ENCODE assay signal across 15 mouse cellular contexts in the genomic region with DNA sequence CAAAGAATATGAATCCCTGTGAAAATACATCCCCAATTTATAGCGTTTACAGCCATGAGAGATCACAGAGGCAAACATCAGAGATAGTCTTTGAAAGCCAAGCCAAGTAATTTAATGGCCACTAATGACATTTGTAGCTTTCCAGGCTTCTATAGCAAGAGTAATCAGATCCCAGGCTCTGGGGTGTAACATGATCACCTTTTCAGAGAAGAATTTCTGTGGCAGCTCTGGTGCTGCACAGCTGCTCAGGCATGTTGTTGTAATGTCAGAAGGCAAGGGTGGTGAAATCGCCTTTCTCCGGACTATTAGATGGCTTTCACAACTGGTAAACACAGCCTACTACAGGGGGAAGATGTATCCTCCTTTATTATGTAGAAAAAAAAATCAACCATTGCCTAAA.
DNase-seq lines count a peak whose midpoint lies in the region; ATAC-seq and TF ChIP-seq lines count a peak whose summit lies in the region.
"Had no signal": no experiment of that assay in that cellular context is flagged by ENCODE, and none has a peak within 500 bp of the region (broad histone marks: within the 10 kb centered on the region; RNA-seq: fewer than 3 reads in every experiment).

No protein-coding gene starts in this region.

- H3K9me3 ChIP-seq in hindbrain, embryonic 11.5 days (ENCODE audit: control insufficient read depth, low read length) = no peaks in the 10 kb centered on the region
- H3K9me3 ChIP-seq in hindbrain, postnatal 0 days (ENCODE audit: low read length) = no peaks in the 10 kb centered on the region
- no peaks in the 10 kb centered on the region for H3K9me3 ChIP-seq in embryonic facial prominence, embryonic 11.5 days (replicated peaks; ENCODE audit: control insufficient read depth, low read length)
- H3K9me3 ChIP-seq in limb, embryonic 13.5 days = no peaks in the 10 kb centered on the region
- H3K9me3 ChIP-seq: heart, embryonic 10.5 days; hindbrain, embryonic 12.5 days had no signal

- no peak for TF ChIP-seq CTCF in hindbrain, postnatal 0 days (IDR thresholded peaks at IDR 0.05; ENCODE audit: low read depth)
- TF ChIP-seq CTCF in C2C12 (IDR thresholded peaks at IDR 0.05; ENCODE audit: control insufficient read depth, insufficient read depth, insufficient read length) = no peak
- no peak for TF ChIP-seq CTCF in lung, adult 2 months (IDR thresholded peaks at IDR 0.05; ENCODE audit: insufficient read depth, low read length)

- H3K4me1 ChIP-seq in hindbrain, embryonic 11.5 days (replicated peaks; ENCODE audit: control insufficient read depth, insufficient read depth, low read length) = no peaks in the 10 kb centered on the region
- H3K4me1 ChIP-seq in hindbrain, postnatal 0 days (ENCODE audit: insufficient read depth, low read length) = no peaks in the 10 kb centered on the region
- H3K4me1 ChIP-seq in embryonic facial prominence, embryonic 11.5 days (ENCODE audit: control insufficient read depth, insufficient read depth, low read length) = no peaks in the 10 kb centered on the region; the same call in 1 of the 2 replicates
- peaks cover 24% of the 10 kb centered on the region for H3K4me1 ChIP-seq in limb, embryonic 13.5 days
- no peaks in the 10 kb centered on the region for H3K4me1 ChIP-seq in lung, adult 2 months (ENCODE audit: control insufficient read depth, insufficient read depth, low read length)
- H3K4me1 ChIP-seq: hindbrain, embryonic 12.5 days had no signal

- no peak overlapping the region for H3K4me2 ChIP-seq in hindbrain, embryonic 11.5 days (replicated peaks; ENCODE audit: low read depth, low read length)
- H3K4me2 ChIP-seq in hindbrain, postnatal 0 days (ENCODE audit: low read depth, low read length) = no peak overlapping the region
- no peak overlapping the region for H3K4me2 ChIP-seq in embryonic facial prominence, embryonic 11.5 days (ENCODE audit: low read depth, low read length)
- H3K4me2 ChIP-seq in limb, embryonic 13.5 days (replicated peaks) = no peak overlapping the region
- H3K4me2 ChIP-seq: hindbrain, embryonic 12.5 days; liver, embryonic 11.5 days had no signal

- TF ChIP-seq POLR2A in lung, adult 2 months (IDR thresholded peaks at IDR 0.05; ENCODE audit: borderline replicate concordance, extremely low read depth, low read depth, low read length) = no peak

- ATAC-seq in hindbrain, embryonic 11.5 days (ENCODE audit: low FRiP score) = no peak
- ATAC-seq in hindbrain, postnatal 0 days = no peak
- ATAC-seq in embryonic facial prominence, embryonic 11.5 days (replicated peaks; ENCODE audit: insufficient number of reproducible peaks, low FRiP score, low TSS enrichment, low read depth) = peak; percentile 76; the same call in 1 of the 2 replicates
- ATAC-seq in limb, embryonic 13.5 days (ENCODE audit: low FRiP score, low read depth) = peak; percentile 87
- ATAC-seq in erythroblast, adult 5-6 weeks (replicated peaks; ENCODE audit: low FRiP score, poor library complexity, severe bottlenecking) = no peak
- ATAC-seq: CD4-positive, CD25-positive, alpha-beta regulatory T cell, adult 4 months had no signal

- no peak overlapping the region for H3ac ChIP-seq in C2C12 (ENCODE audit: control insufficient read depth, insufficient read length, low read depth)

- peak; percentile 15 for DNase-seq in hindbrain, embryonic 11.5 days (ENCODE audit: low spot score)
- DNase-seq in hindbrain, postnatal 0 days (ENCODE audit: low spot score) = no peak
- DNase-seq in embryonic facial prominence, embryonic 11.5 days (ENCODE audit: low spot score) = peak; percentile 72
- no peak for DNase-seq in lung, adult 2 months
- no peak for DNase-seq in thymus, postnatal 36 days
- DNase-seq: adrenal gland, adult 2 months; cerebellum, postnatal 14 days; kidney, postnatal 14 days had no signal

- H3K79me3 ChIP-seq in C2C12 (ENCODE audit: low read depth) = no peaks in the 10 kb centered on the region

- no peak overlapping the region for H3K27ac ChIP-seq in hindbrain, embryonic 11.5 days (ENCODE audit: low read depth, low read length)
- no peak overlapping the region for H3K27ac ChIP-seq in hindbrain, postnatal 0 days
- H3K27ac ChIP-seq in embryonic facial prominence, embryonic 11.5 days (replicated peaks; ENCODE audit: low read depth, low read length) = no peak overlapping the region
- peak overlapping the region; percentile 63; the same call in 1 of the 2 replicates for H3K27ac ChIP-seq in limb, embryonic 13.5 days
- H3K27ac ChIP-seq: heart, embryonic 10.5 days had no signal

- no peaks in the 10 kb centered on the region for H3K36me3 ChIP-seq in hindbrain, embryonic 11.5 days (ENCODE audit: control insufficient read depth, insufficient read depth, low read length)
- H3K36me3 ChIP-seq in hindbrain, postnatal 0 days (ENCODE audit: insufficient read depth, low read length) = no peaks in the 10 kb centered on the region
- no peaks in the 10 kb centered on the region for H3K36me3 ChIP-seq in C2C12 (ENCODE audit: control insufficient read depth, insufficient read depth)
- no peaks in the 10 kb centered on the region for H3K36me3 ChIP-seq in embryonic facial prominence, embryonic 11.5 days (replicated peaks; ENCODE audit: control insufficient read depth, insufficient read depth, low read depth, low read length)
- peaks cover 3% of the 10 kb centered on the region; the same call in 1 of the 2 replicates for H3K36me3 ChIP-seq in limb, embryonic 13.5 days
- H3K36me3 ChIP-seq: heart, embryonic 10.5 days had no signal

- 66% methylated on average over 3 of the region's 3 CpGs for WGBS in hindbrain, embryonic 11.5 days
- 81% methylated on average over 3 of the region's 3 CpGs for WGBS in hindbrain, postnatal 0 days
- WGBS in embryonic facial prominence, embryonic 11.5 days = 12% methylated on average over 3 of the region's 3 CpGs
- WGBS in limb, embryonic 13.5 days = 10% methylated on average over 3 of the region's 3 CpGs
- WGBS in lung, adult 2 months = 64% methylated on average over 3 of the region's 3 CpGs

- no peak overlapping the region for H3K9ac ChIP-seq in hindbrain, embryonic 11.5 days (ENCODE audit: low read depth, low read length)
- no peak overlapping the region for H3K9ac ChIP-seq in hindbrain, postnatal 0 days (replicated peaks; ENCODE audit: low read length)
- no peak overlapping the region for H3K9ac ChIP-seq in embryonic facial prominence, embryonic 11.5 days (replicated peaks; ENCODE audit: low read length)
- no peak overlapping the region for H3K9ac ChIP-seq in limb, embryonic 13.5 days
- H3K9ac ChIP-seq: hindbrain, embryonic 12.5 days had no signal

- no peak overlapping the region for H3K4me3 ChIP-seq in hindbrain, embryonic 11.5 days (ENCODE audit: low read depth, low read length)
- H3K4me3 ChIP-seq in hindbrain, postnatal 0 days (ENCODE audit: low read length) = no peak overlapping the region
- H3K4me3 ChIP-seq in C2C12 (ENCODE audit: insufficient read depth, poor library complexity, severe bottlenecking) = no peak overlapping the region
- no peak overlapping the region for H3K4me3 ChIP-seq in embryonic facial prominence, embryonic 11.5 days (ENCODE audit: low read depth, low read length)
- no peak overlapping the region for H3K4me3 ChIP-seq in limb, embryonic 13.5 days
- H3K4me3 ChIP-seq in lung, adult 2 months (replicated peaks; ENCODE audit: extremely low read depth, low read depth, low read length) = no peak overlapping the region
- H3K4me3 ChIP-seq: heart, embryonic 10.5 days; hindbrain, embryonic 12.5 days had no signal

- H3K79me2 ChIP-seq in C2C12 (ENCODE audit: control insufficient read depth, insufficient read depth) = no peaks in the 10 kb centered on the region

- no peaks in the 10 kb centered on the region for H3K27me3 ChIP-seq in hindbrain, embryonic 11.5 days (ENCODE audit: control insufficient read depth, insufficient read depth, low read length)
- no peaks in the 10 kb centered on the region for H3K27me3 ChIP-seq in hindbrain, postnatal 0 days (ENCODE audit: insufficient read depth, low read length)
- H3K27me3 ChIP-seq in C2C12 (ENCODE audit: control insufficient read depth, insufficient read depth, insufficient read length) = no peaks in the 10 kb centered on the region
- H3K27me3 ChIP-seq in embryonic facial prominence, embryonic 11.5 days (ENCODE audit: control insufficient read depth, insufficient read depth, low read length) = no peaks in the 10 kb centered on the region
- no peaks in the 10 kb centered on the region for H3K27me3 ChIP-seq in limb, embryonic 13.5 days
- H3K27me3 ChIP-seq: hindbrain, embryonic 12.5 days had no signal

TF ChIP-seq in C2C12, 6 proteins besides CTCF, POLR2A, EP300 and RAD21:
- no peak for TF ChIP-seq MYOG (IDR thresholded peaks at IDR 0.05; ENCODE audit: control insufficient read depth, extremely low read depth, insufficient read length)
- TF ChIP-seq MYOD1 (IDR thresholded peaks at IDR 0.05; ENCODE audit: control insufficient read depth, insufficient read length, low read depth) = peak; percentile 80

Comparison
In these comparisons a context has a peak if more than half of its experiments do, and no peak if none do; other contexts are left out.
1. DNase-seq: peak in hindbrain, embryonic 11.5 days (single experiment) and embryonic facial prominence, embryonic 11.5 days (single experiment); none in hindbrain, postnatal 0 days (single experiment), lung, adult 2 months (single experiment) and thymus, postnatal 36 days (0 of 2).
2. ATAC-seq: peak in embryonic facial prominence, embryonic 11.5 days (single experiment) and limb, embryonic 13.5 days (single experiment); none in hindbrain, embryonic 11.5 days (single experiment), hindbrain, postnatal 0 days (single experiment) and erythroblast, adult 5-6 weeks (single experiment).